Mouse (Mus musculus) limb, embryonic 10.5 days (tissue): ENCODE measurements around the gene Olfr417. TPM values are rescaled to one million over a fixed set of nuclear protein-coding genes. Genes with fewer than 3 reads are reported as not detected.
"Not testable (repeated sequence)": the region's sequence is repeated elsewhere in the genome, so short reads cannot be mapped to it uniquely, and the experiment has no call there.

ENCODE experiments used
- DNase-seq: peaks from one replicate; pipeline ENCODE4 v3.0.0-alpha.2; 2017; ENCODE audit warnings: low spot score
- H3K27ac ChIP-seq: fragments of 300-500 bp; sonication (generic); 2 replicates; pipeline ENCODE4 v1.5.1; 2016; ENCODE audit warnings: mild to moderate bottlenecking
- H3K27me3 ChIP-seq: fragments of 300-500 bp; sonication (generic); 2 replicates; pipeline ENCODE4 v1.6.1; 2016; ENCODE audit warnings: low read depth, mild to moderate bottlenecking; ENCODE audit not compliant: poor library complexity, severe bottlenecking
- H3K36me3 ChIP-seq: fragments of 300-500 bp; sonication (generic); 2 replicates; pipeline ENCODE4 v1.6.1; 2016; ENCODE audit warnings: mild to moderate bottlenecking, moderate library complexity
- H3K4me1 ChIP-seq: fragments of 300-500 bp; sonication (generic); 2 replicates; pipeline ENCODE4 v1.6.1; 2016
- H3K4me3 ChIP-seq: fragments of 300-500 bp; sonication (generic); 2 replicates; pipeline ENCODE4 v1.5.1; 2016; ENCODE audit warnings: mild to moderate bottlenecking, moderate library complexity
- H3K9me3 ChIP-seq: fragments of 300-500 bp; sonication (generic); replicated peaks from 2 replicates; pipeline ENCODE4 v1.6.1; 2016; ENCODE audit warnings: mild to moderate bottlenecking
- WGBS: fragments of 180-500 bp; shearing (Covaris S2); methylation state at CpG from one replicate; pipeline ENCODE4 v1.1.7; 2016; 5-methylcytosine and 5-hydroxymethylcytosine counted together
- polyA plus RNA-seq: library from polyadenylated mRNA; unstranded; fragments of >200 nt; fragmentation: Nextera tagmentation; extraction: Ambion mirVana; gene quantifications from 2 replicates; pipeline ENCODE4 v1.2.1, GENCODE M21; 2016

Olfr417 gene
- not detected in 2 replicates for polyA plus RNA-seq

- DNase-seq: no peak
- WGBS: 79% methylated on average over 2 of the region's 2 CpGs
- H3K9me3 ChIP-seq: no peaks in the 10 kb centered on the region
- no peak within 1 kb of the TSS for H3K27ac ChIP-seq
- no peak within 1 kb of the TSS for H3K4me3 ChIP-seq
- no peaks in the 10 kb centered on the region for H3K27me3 ChIP-seq
- no peaks in the 10 kb centered on the region for H3K4me1 ChIP-seq
- H3K36me3 ChIP-seq: no peaks in the 10 kb centered on the region
These were observed at the start of gene Olfr417 for GRCm38 (mm10) chr1:174364882-174365451. TSS of gene Olfr417 (plus strand) at chr1:174365122.

- Histone ChIP-seq H3K4me3 (no peak overlapping the region), H3K4me1 (no peaks in the 10 kb centered on the region), H3K9me3 (no peaks in the 10 kb centered on the region), H3K36me3 (no peaks in the 10 kb centered on the region), H3K27ac (no peak overlapping the region), H3K27me3 (no peaks in the 10 kb centered on the region)
- 82% methylated on average over 2 of the region's 2 CpGs for WGBS
- no peak for DNase-seq
These were observed 47.6 kb upstream of the Olfr417 start for GRCm38 (mm10) chr1:174317308-174317707.

- Histone ChIP-seq H3K27ac (no peak within 1 kb of the TSS), H3K9me3 (no peaks in the 10 kb centered on the region)
These were observed 34.7 kb upstream of the Olfr417 start, which contains the start of gene Mptx1 for GRCm38 (mm10) chr1:174330218-174330617. TSS of gene Mptx1 (plus strand) at chr1:174330518.

GRCm38 (mm10) chr1:174353636-174354035 is 11.3 kb upstream of the Olfr417 start:
- H3K27ac ChIP-seq, DNase-seq, H3K27me3 ChIP-seq, H3K4me3 ChIP-seq, H3K9me3 ChIP-seq, H3K36me3 ChIP-seq, H3K4me1 ChIP-seq: not testable (repeated sequence)
- 73% methylated on average over 1 of the region's 1 CpGs for WGBS

More at GRCm38 (mm10) chr1:174330218-174330617, 34.7 kb upstream of the Olfr417 start, which contains the start of gene Mptx1:
- Histone ChIP-seq H3K4me3 (no peak within 1 kb of the TSS), H3K4me1 (no peaks in the 10 kb centered on the region), H3K36me3 (no peaks in the 10 kb centered on the region), H3K27me3 (no peaks in the 10 kb centered on the region)
- no peak for DNase-seq

- 82% methylated on average over 5 of the region's 5 CpGs for WGBS
These were observed 10.3 kb upstream of the Olfr417 start for GRCm38 (mm10) chr1:174354640-174355039.

GRCm38 (mm10) chr1:174373799-174374198 is 8.9 kb downstream of the Olfr417 start:
- Histone ChIP-seq H3K27me3 (no peaks in the 10 kb centered on the region), H3K9me3 (no peaks in the 10 kb centered on the region), H3K36me3 (no peaks in the 10 kb centered on the region), H3K4me3 (no peak overlapping the region), H3K27ac (no peak overlapping the region), H3K4me1 (no peaks in the 10 kb centered on the region)
- DNase-seq: no peak
- WGBS: 91% methylated on average over 3 of the region's 3 CpGs

More at GRCm38 (mm10) chr1:174354640-174355039, 10.3 kb upstream of the Olfr417 start:
- Histone ChIP-seq H3K27ac (no peak overlapping the region), H3K27me3 (no peaks in the 10 kb centered on the region), H3K36me3 (no peaks in the 10 kb centered on the region), H3K9me3 (no peaks in the 10 kb centered on the region), H3K4me1 (no peaks in the 10 kb centered on the region), H3K4me3 (no peak overlapping the region)
- no peak for DNase-seq

GRCm38 (mm10) chr1:174390746-174391145 is 25.8 kb downstream of the Olfr417 start, which contains the start of gene Olfr248:
TSS of gene Olfr248 (plus strand) at chr1:174391046.
- Histone ChIP-seq H3K4me1 (no peaks in the 10 kb centered on the region), H3K9me3 (no peaks in the 10 kb centered on the region), H3K27ac (no peak within 1 kb of the TSS), H3K27me3 (no peaks in the 10 kb centered on the region), H3K36me3 (no peaks in the 10 kb centered on the region), H3K4me3 (no peak within 1 kb of the TSS)
- DNase-seq: no peak
- 93% methylated on average over 2 of the region's 2 CpGs for WGBS

- WGBS: 91% methylated on average over 4 of the region's 4 CpGs
- H3K27ac ChIP-seq: no peak overlapping the region
- no peaks in the 10 kb centered on the region for H3K27me3 ChIP-seq
- no peak for DNase-seq
- no peaks in the 10 kb centered on the region for H3K36me3 ChIP-seq
- H3K9me3 ChIP-seq: no peaks in the 10 kb centered on the region
- H3K4me1 ChIP-seq: no peaks in the 10 kb centered on the region
- no peak overlapping the region for H3K4me3 ChIP-seq
These were observed 58.0 kb downstream of the Olfr417 start for GRCm38 (mm10) chr1:174422959-174423358.

GRCm38 (mm10) chr1:174423764-174424163 is 58.8 kb downstream of the Olfr417 start, which contains the start of gene Olfr414:
TSS of gene Olfr414 (plus strand) at chr1:174424064.
- H3K27me3 ChIP-seq: no peaks in the 10 kb centered on the region
- no peak for DNase-seq
- H3K9me3 ChIP-seq: no peaks in the 10 kb centered on the region
- no peak within 1 kb of the TSS for H3K4me3 ChIP-seq
- H3K4me1 ChIP-seq: no peaks in the 10 kb centered on the region
- WGBS: 75% methylated on average over 1 of the region's 1 CpGs
- H3K36me3 ChIP-seq: no peaks in the 10 kb centered on the region
- no peak within 1 kb of the TSS for H3K27ac ChIP-seq

Other genes starting within 250 kb of the Olfr417 start
- not detected in 2 replicates for gene Olfr231, start 244.0 kb upstream of the Olfr417 start, polyA plus RNA-seq
- gene Olfr424, start 233.6 kb upstream of the Olfr417 start, polyA plus RNA-seq: not detected in 2 replicates
- gene Olfr420, start 209.5 kb upstream of the Olfr417 start, polyA plus RNA-seq: not detected in 2 replicates
- gene Spta1, start 192.3 kb upstream of the Olfr417 start, polyA plus RNA-seq: 1.4 TPM in 2 replicates
- not detected in 2 replicates for gene Olfr419, start 113.1 kb upstream of the Olfr417 start, polyA plus RNA-seq
- gene Mptx1, start 34.6 kb upstream of the Olfr417 start, polyA plus RNA-seq: not detected in 2 replicates
- not detected in 2 replicates for gene Olfr248, start 25.9 kb downstream of the Olfr417 start, polyA plus RNA-seq
- gene Olfr414, start 58.9 kb downstream of the Olfr417 start, polyA plus RNA-seq: not detected in 2 replicates
- gene Olfr220, start 77.0 kb downstream of the Olfr417 start, polyA plus RNA-seq: not detected in 2 replicates
- 0.73 and 1.2 TPM in 2 replicates for gene Fmn2, start 136.7 kb downstream of the Olfr417 start, polyA plus RNA-seq